Mouse (Mus musculus): ENCODE data around the gene Gm45837.

The Gm45837 gene

DNA sequence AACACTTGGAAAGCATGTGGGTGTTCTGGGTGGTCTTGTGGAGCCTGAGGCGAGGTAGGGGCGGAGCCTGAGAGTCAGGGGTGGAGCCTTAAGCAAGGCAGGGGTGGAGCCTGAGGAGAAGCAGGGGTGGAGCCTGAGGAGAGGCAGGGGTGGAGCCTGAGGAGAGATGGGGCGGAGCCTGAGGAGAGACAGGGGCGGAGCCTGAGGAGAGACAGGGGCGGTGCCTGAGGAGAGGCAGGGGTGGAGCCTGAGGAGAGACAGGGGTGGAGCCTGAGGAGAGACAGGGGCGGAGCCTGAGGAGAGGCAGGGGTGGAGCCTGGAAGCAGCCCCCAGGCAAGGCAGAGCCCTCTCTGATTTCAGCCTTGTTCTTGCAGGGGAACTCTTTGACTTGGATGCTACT, 90.5 kb downstream of the Gm45837 start:
- DNase-seq (ENCODE audit: low spot score in 2 of 2), result no peak

DNA sequence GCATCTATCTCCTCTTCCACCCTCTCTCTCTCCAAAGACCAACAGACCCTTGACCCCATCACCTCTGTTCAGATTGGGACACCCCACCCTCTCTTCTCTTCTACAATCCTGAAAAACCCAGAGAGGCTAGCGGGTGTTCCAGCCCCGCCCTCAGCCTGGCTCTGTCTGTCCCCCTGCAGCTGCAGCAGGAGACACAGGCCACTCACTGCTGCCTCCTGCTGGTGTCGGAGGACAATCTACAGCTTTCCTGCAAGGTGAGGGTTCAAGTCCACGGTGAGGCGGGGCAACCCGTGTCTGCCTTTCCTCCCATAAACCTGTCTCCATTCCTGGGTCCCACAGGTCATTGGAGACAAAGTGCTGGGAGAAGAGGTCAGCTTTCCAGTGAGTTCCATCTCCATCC, 91.0 kb downstream of the Gm45837 start:
- no peak for DNase-seq (ENCODE audit: low spot score in 2 of 2)

DNA sequence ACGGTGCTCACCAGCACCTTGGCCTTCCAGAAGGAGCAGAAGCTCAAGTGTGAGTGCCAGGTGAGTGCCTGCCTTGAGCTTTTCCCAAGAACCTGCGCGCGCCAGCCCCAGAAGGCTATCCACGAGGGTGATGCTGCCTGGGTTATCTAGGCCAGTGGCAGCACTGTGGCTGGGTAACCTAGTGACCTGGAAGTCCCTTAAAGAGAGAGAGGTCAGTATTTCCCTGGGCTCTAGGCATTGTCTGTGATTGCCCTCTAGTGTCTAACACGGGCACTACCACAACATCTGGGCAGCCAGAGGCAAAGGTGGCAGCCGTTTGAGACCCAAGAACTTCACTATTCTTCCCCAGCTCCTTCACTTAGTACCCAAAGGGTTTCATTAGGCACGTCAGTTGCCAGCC, 92.7 kb downstream of the Gm45837 start:
- no peak for DNase-seq (ENCODE audit: low spot score in 2 of 2)

DNA sequence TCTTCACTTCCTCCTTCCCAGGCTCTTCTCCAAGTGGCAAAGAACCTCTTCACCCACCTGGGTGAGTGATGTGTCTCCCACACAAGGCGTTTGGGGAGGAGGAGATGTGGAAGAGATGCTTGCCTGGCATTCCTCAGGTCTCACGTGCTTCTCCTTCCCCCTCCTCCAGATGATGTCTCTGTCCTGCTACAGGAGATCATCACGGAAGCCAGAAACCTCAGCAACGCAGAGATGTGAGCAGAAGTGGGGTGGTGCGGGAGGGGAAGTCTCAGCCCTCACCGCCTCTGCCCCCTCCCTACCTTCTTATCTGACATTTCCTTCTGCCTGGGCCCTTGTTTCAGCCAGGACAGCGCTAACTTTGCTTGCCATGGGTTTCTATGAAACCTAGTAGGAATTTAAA, 93.1 kb downstream of the Gm45837 start:
- DNase-seq (ENCODE audit: low spot score in 2 of 2), result no peak

DNA sequence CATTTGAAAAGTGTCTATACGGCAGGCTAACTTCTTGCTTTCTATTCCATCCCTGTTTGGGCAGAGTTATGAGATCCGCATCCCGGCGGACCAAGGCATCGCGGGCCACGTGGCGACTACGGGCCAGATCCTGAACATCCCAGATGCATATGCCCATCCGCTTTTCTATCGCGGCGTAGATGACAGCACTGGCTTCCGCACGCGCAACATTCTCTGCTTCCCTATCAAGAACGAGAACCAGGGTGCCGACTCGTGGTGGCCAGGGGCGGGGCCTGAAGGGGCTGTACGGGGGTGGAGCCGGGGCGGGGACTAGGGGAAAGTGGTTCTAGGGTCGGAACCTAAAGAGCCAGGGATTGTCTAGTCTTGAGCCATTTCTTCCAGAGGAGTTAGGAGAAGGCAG, 93.8 kb downstream of the Gm45837 start:
- no peak for DNase-seq (ENCODE audit: low spot score in 2 of 2)

DNA sequence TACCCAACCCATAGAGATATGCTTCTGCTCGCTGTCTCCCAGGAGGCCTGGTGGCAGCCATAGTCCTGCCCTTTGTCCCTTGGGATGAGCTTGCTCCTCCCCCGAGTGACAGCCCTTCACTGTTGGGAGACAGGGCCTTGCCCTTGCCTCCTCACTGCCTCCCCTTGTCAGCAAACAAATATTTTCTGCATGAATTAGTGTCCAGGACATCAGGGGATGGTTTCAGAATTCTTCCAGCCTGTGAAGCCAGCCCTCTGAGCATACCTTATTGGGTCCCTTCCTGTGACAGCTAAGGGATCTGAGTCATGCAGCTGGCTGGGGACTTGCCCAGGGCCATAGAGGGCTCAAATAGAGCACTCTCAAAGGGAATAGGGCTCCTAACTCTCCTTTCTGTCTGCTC, 98.5 kb downstream of the Gm45837 start:
- DNase-seq (ENCODE audit: low spot score in 2 of 2), result no peak

DNA sequence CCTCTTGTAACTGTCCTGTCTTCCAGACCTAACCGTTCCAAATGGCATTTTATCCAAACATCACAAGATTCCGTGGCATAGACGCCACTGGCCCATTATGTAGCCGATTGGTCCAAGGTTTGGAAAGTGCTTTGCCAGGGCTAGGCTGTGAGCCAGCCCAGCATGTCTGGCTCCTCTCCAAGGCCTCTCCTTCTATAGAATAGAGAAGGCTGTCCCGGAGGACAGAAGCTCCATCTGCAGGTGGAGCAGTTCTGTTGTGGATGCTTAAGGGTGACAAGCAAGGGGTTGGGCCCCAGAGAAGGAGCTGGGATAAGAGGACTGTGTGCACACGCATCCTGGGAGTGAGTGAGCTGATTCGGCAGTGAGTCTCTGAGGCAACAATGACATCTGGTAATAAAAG, 103.0 kb downstream of the Gm45837 start:
- DNase-seq (ENCODE audit: low spot score in 2 of 2), result no peak

DNA sequence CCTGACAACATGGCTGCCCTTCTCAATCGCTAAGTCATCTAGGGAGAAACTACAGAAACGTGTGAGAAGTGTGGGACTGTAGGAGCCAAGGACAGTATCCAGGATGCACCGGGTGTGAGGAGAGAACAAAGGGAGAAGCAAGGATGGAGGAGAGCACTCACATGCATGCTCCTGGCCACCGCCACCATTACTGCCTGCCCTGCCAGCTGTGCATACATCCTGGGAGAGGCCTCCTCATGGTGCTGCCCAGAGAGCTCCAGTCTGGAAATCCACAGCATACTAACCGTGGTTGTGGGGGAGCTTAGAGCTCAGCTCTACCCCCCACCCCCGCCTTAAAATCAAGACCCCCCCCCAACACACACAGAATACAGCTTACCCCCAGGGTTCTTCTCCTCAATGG, 104.1 kb downstream of the Gm45837 start:
- no peak for DNase-seq (ENCODE audit: low spot score in 2 of 2)

DNA sequence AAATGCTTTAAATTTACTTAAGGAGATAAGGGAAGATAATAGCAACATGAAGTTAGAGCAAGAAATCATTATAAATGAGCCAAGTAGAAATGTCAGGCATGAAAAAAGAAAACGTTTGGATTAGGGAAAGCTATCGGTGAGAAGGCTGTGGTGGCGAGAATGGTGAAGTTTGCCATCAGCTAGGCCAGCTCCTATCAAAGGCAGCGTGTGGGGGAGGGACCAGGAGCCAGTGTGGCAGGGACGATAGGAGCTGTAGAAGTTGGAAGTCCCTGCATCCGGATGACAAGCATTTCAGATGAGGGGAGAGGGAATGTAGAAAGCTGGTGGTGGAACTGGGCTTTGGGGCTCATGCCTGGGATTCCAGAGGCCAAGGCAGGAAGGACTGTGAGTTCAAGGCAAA, 104.6 kb downstream of the Gm45837 start:
- no peak for DNase-seq (ENCODE audit: low spot score in 2 of 2)

DNA sequence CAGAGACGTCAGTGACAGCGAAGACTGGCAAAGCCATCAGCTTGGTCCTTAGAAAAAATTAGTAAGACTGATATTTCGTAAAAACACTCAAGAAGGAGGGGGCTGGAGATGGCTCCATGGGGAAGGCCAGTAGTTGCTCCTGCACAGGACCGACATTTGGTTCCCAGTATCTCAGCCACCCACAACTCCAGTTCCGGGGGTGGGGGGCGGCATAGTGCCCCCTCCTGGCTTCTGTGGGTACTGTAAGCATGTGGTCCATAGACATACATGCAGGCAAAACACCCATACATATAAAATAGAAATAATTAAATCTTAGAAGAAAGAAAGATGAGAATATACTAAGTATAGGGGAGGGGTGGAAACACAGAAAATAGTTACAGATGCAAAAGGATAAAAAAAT, 105.8 kb downstream of the Gm45837 start:
- DNase-seq (ENCODE audit: low spot score in 2 of 2), result no peak

DNA sequence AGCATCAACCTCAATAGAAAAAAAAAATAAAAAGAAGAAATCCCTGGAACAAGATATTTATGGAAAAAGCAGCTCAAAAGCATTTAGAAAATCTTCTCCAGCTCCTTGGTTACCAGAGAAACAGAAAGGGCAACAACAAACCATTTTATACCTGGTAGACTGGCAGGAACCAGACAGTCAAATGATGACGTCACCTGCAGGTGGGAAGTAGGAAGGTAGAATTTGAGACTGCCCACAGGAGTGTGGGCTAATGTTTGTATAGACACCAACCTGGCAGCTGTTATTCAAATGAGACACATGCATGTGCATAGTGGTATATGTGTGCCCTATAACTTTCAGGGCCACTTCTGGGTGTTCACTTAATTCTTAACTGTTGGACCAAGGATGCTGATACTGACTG, 111.0 kb downstream of the Gm45837 start:
- DNase-seq (ENCODE audit: low spot score in 2 of 2), result no peak

DNA sequence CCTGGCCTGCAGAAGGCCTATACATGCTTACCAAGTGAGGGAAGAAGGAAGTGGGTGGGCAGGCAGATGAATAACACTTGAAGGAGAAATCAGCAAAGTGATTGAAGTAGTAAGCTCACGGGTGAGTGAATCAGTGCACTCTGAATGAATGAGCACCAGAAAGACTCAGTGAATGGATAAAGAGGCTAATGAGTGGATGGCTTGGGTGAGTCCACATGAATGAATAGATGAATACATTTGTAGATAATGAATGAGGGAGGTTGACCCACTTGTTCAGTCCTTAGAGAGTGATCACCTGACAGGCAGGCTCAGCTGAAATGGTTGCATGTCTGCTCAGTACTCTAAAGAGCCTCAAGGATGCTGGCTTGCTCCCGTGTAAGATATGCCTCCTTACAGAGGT, 112.5 kb downstream of the Gm45837 start:
- DNase-seq (ENCODE audit: low spot score in 2 of 2), result no peak

DNA sequence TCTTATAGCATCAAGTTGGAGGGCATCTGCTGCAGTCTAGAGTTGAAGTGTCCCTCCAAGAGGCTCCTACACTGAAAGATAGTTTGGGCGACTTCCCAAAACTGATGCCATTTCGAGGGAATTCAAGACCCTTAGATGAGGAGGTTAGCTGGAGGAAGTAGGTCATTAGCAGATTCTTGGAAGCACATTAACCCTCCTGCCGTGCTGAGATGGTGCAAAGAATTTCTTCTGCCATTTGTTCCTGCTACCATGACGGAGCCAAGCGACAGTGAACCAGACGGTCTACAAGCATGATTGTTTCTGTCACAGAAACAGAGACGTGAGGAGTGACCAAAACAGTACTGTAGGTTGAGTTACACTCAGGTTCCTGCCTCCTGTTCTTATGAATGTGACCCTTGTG, 115.8 kb downstream of the Gm45837 start:
- no peak for DNase-seq (ENCODE audit: low spot score in 2 of 2)

DNA sequence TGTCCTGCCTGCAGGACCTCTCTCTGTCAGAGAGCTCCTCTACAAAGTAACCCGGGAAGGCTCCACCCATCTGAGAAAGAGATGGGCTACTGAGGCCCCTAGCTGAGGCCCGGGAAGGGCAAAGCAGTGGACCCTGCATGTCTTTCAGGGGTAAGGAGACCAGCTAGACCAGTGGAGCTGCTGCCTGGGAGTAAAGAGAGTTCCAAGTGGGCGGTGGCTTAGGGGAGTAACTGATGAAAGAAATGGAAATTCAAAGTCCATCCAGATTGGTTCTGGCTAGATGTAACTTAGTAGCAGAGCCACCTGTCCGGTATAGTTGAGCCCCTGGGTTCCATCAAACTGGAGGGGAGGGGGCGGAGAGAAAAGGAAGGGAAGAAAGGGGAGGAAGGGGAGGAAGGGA, 123.7 kb downstream of the Gm45837 start:
- no peak for DNase-seq (ENCODE audit: low spot score in 2 of 2)

DNA sequence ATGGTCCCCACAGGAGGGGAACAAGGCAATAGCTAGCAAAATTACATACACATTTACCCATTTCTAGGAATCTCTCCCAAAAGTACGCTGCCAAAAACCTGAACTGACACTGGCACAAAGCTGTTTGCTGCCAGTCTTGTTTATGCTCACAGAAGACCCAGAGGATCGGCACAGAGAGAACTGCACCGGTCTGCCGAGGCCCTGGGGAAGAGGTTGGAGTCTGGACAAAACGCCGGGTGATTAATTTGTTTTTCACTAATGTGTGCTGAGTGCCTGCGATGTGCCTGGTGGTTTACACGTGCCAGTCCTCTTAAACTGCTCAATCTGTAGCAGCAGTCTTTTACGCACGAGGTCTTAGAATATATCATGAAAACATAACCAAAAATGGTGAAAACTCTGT, 124.4 kb downstream of the Gm45837 start:
- no peak for DNase-seq (ENCODE audit: low spot score in 2 of 2)

DNA sequence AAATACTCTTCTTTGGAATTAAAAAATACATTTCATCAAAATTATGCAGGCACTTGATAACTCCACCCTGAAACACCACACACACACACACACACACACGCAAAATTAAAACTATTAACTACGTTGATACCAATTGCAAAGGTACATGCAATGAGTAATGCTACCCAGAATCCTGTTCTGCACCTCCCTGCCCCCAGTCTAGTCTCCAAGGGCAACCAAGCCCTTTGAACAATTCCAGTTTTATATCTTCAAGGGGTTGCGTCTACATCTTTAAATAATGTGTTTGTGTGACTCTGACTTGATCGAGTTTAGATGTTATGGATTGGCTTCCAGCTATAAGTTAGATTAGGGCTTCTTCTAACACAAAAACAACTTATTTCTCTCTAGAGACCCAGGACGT, 124.8 kb downstream of the Gm45837 start:
- no peak for DNase-seq (ENCODE audit: low spot score in 2 of 2)

DNA sequence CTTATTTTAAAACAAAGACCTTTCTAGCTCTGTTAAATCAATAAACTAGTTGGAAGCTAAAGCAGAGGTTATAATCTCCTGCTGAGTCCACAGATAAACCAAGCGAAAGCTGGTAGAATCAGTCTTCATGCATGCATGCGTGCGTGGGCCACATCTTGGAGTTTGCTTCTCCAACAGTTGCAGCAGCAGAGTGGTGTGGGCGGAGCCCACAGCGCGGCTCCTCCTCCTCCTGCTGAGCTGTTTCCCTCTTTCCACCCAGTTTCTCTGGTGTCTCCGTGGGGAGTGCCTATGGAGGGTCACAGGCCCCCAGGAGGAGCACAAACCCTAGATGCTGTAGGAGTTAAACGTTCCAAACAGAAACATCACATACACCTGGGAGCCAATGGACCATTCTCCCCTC, 126.9 kb downstream of the Gm45837 start:
- no peak for DNase-seq (ENCODE audit: low spot score in 2 of 2)

DNA sequence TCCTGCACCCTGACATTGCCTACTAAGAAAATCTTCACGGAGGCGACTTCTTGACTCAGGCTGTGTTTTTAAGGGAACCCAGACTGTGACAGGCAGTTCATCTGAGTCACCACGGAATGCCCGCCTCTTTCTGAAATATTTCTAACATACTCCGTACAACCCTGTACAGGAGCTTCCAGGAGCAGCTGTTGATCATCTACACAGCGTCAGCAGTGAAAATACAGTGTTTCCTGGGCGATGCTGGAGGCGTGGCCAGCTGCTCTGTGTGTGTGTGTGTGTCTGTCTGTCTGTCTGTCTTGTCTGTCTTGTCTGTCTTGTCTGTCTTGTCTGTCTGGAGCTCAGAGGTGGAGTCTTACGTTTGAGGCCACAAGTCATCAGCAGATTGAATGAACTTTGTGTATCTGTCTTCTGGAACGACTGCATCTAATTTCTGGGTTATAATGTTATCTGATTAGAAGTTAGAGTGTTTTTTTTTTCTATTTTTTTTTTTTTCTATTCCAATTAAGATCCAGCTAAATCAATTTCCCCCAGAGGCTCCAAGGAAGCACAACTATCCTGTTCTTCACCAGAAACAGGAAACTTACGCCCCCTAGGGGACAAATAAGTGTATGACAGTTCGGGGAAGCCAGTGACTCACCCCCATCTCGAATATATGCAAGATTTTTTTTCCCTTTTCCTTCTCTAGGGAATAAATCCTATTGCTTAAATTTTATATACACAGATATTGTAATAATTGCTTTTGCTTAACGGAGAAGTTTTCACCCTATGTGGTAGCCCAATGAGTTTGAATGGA, 127.7 kb downstream of the Gm45837 start:
- peak in 1 of 2 experiments; percentile 62 for DNase-seq (ENCODE audit: low spot score in 2 of 2)

DNA sequence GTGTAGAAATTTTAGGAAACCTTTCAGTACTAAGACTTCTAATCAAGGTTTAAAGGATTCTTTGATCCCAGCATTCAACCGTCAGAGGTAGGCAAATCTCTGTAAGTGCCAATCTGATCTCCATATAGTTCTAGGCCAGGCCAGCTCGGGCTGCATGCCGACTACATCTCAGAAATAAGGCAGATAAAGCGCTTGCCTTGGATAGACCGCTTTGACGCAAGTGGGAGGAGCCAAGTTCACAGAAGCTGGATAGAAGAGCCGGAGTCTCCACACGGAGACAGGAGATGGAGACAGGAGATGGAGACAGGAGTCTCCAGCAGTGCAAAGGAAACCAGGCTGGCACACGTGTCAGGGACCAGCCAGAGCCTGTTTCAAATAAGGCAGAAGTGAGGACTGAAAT, 129.1 kb downstream of the Gm45837 start:
- DNase-seq (ENCODE audit: low spot score in 2 of 2), result no peak

DNA sequence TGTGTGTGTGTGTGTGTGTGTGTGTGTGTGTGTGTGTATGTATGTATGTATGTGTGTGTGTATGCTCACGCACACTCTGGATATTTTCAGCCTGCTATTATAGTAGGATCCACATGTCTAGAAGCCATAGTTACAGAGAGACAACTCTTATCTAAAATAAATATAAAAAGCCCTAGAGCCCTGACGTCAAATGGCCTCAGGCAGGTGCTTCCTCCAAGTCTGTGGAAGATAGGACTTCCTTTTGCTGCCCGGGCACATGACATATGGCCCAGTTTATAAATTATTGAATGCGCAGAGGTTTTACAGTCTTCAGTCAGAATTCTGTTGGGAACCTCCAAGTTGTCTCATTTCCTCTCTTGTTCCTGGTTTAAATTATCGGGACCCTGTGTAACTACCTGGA, 130.0 kb downstream of the Gm45837 start:
- DNase-seq (ENCODE audit: low spot score in 2 of 2), result no peak

DNA sequence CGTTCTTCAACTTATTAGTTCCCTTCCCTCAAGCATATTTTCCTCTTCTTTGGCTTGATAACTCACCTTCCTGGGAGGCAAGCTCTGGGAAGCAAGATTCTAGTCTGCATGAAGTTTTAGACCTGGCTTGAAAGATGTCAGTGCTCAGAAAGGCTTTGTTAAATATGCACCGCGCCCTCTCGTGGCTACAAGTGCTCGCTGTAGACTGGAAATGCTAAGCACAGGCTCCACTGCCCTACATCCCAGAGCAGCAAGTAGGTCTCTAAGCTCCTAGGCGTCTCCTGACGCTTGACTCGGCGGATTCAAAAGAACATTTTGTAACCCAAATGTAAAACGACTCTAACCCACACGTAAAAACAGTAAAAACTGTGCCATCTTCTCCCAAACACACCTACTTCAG, 130.4 kb downstream of the Gm45837 start:
- peak; percentile 81 to 90 for DNase-seq (ENCODE audit: low spot score in 2 of 2)

DNA sequence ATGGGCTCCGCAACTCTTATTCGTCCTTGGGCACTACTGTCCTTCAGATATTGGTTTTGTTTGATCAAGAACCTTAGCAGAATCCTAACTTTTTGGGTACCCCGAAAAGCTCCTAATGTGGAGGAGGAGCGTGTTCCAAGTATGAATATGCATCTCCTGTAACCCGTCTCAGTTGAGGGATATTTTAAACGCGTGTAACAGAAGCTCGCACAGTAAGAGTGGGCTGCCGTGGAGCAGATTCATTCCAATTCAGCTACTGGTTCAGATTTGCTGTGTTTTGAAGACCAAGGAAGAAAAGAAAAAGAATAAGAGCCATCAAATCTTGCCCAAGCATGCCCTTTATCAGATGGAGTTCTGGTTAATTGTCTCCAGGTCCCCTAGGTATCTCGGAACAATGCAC, 131.0 kb downstream of the Gm45837 start:
- peak in 1 of 2 experiments; percentile 66 for DNase-seq (ENCODE audit: low spot score in 2 of 2)

DNA sequence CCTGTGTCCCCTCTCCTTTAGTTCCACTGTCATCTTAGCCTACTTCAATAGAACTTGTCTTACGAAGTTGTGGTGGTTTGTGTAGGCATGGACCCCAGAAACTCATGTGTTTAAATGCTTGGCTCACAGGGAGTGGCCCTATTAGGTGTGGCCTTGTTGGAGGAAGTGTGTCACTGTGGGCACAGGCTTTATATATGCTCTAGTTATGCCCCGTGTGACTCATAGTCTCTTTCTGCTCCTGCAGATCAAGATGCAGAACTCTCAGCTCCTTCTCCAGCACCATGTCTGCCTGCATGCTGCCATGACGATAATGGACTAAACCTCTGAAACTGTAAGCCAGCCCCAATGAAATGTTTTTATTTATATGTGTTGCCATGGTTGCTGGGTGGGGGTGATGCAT, 137.0 kb downstream of the Gm45837 start:
- DNase-seq (ENCODE audit: low spot score in 2 of 2), result no peak

DNA sequence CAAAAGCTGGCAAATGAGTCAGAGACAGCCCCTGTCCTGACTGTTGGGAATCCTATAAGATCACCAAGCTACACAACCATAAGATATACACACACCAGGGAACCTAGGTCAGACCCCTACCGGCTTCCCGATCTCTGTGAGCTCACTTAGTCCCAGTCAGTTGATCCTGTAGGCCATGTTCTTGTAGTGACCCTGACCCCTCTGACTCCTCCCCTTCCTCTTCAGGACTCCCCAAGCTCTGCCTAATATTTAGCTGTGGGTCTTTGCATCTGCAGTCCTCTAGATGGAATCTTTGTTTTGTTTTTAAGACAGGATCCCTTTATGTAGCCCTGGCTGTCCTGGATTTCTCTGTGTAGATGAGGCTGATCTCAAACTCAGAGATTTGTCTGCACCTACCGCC, 138.6 kb downstream of the Gm45837 start:
- DNase-seq (ENCODE audit: low spot score in 2 of 2), result no peak
